Mouse (Mus musculus): ENCODE data around the gene Gcm1.

Gene Gcm1

DNA sequence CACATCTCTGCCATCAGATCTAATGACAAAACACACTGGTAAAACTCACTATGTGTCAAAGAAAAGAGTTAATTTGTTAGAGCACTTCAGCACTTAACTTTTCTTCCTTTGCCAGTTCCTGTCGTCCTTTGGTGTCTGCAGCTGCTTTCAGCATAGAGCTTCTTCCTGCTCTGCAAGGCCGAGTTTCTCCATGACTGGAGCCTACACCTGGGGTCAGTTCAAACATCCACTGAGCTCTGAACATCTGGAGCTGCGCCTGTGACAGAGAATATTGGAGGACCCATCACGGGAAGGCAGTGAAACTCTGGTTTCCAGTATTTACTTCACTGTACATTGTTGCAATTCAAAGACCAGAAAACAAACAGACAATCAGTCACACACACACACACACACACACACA, 49.7 kb downstream of the Gcm1 start:
- DNase-seq (ENCODE audit: low spot score): no peak

DNA sequence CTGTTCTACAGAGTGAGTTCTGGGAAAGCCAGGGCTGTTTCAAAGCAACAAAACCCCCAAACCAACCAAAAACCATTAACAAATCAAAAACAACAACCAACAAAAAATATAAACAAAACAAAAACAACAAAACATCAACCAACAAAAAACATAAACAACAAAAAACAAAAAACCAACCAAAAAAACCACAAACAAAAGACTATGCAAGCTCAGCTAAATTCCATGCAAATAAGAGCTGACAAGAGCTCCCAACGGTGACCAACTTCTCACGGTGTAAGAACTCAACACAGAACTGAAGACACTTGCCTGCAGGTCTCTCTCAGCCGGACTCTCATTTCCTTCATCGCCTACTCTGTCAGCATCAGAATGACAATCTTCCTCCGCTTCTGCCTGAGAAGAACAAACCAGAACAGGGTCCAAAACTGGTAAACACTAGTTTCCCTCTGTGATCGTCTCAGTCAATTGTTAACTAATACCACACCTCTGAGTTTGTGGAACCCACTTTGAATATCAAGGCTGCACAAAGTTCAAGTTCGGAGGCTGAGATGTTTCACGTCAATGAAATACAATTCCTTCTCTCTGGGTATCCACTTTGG, 52.3 kb downstream of the Gcm1 start:
- no peak for DNase-seq (ENCODE audit: low spot score)

DNA sequence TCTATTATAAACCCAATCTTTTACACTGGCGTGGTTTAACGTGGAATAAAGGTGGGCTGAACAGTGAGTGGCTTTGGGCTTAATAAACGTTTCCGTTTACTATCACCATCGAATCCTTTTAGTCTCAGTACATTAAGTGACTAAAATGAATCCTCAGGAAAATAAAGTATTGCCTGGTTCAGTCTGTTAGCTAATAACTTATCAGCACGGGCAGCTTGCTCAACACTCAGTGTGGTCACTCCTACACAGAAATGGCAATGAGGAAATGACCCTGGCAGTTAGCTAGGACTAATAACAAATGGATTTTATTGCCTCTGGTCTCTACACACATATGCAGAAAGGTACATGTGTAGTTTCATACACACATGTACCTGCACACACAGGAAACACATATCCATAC, 53.2 kb downstream of the Gcm1 start:
- no peak for DNase-seq (ENCODE audit: low spot score)

DNA sequence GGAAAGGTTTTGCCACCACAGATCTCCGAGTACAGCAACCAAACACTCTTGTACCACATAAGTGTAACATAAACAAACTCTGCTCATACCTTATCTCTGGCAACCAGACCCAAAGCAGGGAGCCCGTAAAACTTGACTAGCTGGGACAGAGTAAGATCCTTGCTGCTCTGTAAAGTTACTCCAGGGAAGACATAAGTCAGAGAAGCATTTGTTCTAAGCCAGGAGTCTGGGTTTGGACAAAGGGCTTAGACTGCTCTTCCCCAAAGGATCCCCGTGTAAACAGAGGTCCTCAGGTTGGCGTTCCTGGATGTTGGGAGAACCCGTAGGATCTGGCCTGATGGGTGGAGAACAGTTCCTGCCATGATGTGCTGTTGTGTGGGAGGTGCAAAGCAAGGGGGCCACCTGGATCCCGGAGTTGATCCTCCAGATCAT, 53.8 kb downstream of the Gcm1 start:
- no peak for DNase-seq (ENCODE audit: low spot score)

DNA sequence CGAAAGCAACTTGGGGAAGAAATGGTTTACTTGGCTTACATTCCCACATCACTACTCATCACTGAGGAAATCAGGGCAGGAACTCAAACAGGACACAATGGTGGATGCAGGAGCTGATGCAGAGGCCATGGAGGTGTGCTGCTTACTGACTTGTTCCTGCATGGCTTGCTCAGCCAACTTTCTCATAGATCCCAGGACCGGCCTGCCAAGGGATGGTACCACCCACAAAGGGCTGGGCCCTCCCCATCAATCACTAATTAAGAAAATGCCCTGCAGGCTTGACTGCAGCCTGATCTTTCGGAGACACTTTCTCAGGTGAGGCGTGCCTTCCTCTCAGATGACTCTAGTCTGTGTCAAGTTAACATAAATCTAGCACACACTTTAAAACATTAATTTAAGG, 55.1 kb downstream of the Gcm1 start:
- no peak for DNase-seq (ENCODE audit: low spot score)

DNA sequence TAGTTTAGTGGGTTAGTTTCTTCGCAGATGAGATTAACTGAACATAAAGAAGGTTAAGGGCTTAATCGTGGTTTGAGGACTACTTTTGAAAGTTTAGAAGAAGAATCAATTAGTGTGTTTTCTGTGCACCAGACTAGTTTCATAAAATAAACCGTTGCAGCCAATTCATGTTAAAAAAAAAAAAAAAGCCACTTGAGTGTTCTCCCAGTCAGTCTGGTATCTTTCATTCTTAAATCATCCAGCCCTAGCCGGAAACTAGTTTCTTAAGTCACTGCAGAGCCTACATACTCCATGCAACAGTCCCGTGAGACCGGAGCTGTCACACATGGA, 55.8 kb downstream of the Gcm1 start:
- no peak for DNase-seq (ENCODE audit: low spot score)

DNA sequence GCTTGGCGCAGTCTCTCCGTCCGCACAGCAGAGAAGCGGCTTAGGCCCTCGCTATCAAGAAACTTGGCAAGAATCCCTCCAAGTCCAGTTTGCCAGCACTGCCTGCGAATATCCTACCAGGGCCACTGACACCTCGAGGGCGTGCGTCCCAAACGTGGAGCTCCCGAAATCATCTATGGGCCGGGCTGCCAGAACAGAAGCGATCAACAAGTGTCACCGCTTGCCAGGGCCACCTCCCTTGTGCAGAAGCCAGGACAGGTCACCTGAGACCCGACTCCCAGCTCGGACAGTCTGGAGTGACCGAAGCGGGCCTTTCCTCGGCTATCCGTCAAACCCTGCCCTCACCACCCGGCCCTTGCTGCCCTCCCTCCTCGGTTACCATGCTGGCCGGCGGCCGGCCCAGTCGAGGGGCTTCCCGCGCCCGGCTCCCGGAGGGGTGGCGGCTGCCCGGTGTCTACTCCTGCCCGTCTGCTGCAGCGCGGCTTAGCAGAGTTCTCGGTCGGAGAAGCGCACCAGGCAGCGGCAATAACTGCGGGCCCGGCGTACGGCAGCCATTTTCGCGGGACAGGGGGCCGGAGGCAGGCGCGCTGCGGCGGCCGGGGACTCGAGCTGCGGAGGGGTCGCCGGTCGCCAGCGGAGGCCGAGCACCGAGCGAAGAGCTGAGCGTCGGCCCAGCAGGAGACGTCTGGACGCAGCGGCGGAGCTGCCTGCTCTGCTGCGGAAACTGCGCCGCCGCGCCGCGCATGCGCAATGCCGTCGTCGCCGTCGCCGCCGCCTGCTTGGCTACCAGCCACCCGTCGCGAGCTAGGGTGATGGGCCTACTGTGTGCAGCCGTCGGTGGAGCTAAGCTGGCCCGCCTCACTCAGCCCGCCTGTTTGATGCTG, 56.4 kb downstream of the Gcm1 start:
- DNase-seq (ENCODE audit: low spot score): peak; percentile 80

DNA sequence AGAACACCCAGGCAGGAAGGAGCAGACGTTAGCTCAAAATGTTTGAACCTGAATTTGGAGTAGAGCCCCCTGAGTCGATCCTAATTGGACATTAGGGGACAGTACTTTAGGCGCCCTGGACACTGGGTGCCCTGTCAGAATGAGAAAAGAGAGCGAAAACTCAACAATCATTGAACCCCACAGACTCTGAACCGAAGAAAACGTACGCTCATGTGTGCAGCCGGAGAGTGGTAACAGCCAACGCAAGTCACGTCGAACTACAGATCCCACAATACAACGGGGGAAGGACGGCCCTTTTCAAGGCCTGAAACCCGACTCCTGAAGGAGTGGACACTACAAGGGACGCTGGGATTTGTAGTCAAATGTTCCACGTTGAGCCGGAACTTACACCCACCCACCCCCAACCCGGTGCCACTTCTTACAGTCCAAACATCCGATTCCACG, 57.1 kb downstream of the Gcm1 start, which contains the start of the genes Fbxo9 and Ick:
Gene Fbxo9, minus strand, starts transcription at position 270 of the 444 bp plus-strand sequence.
Gene Ick, plus strand, starts transcription at position 397 of the 444 bp plus-strand sequence.
- peak; percentile 89 for DNase-seq (ENCODE audit: low spot score)

DNA sequence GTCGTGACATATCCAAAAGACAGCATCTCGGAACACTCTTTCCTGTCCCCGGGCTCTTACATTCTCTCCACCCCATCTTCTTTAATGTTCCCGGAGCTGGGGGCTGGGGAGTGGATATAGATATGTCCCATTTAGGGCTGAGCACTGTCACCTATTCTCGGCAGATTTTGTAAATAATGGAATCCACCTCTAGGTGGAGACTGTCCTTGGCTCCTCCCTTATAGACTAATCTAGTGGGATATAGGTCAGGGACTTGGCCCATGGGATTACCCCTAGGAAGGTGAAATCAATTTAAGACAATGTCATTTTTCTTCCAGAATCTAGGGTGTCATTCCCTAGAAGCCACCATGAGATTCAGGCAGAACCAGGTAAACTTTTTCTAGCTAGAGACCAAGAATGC, 57.9 kb downstream of the Gcm1 start:
- DNase-seq (ENCODE audit: low spot score): no peak

DNA sequence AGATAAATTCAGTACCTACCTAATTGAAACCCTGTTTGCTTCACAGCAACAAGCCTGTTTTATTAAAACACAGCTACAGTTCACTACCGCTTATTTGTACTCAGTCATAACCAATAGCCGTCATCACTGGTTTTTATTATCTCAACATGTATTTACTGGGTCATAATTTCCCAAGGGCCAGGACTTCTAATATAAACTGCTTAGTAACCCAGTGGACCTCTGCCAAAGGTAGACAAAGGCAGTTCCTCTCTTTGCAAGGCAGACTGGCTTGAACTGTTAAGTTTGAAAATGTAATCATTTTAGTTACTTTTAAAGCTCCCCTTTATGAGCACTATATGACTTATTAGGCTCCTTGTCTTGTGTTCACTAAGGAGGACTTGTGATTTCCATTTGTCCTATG, 59.7 kb downstream of the Gcm1 start:
- no peak for DNase-seq (ENCODE audit: low spot score)

DNA sequence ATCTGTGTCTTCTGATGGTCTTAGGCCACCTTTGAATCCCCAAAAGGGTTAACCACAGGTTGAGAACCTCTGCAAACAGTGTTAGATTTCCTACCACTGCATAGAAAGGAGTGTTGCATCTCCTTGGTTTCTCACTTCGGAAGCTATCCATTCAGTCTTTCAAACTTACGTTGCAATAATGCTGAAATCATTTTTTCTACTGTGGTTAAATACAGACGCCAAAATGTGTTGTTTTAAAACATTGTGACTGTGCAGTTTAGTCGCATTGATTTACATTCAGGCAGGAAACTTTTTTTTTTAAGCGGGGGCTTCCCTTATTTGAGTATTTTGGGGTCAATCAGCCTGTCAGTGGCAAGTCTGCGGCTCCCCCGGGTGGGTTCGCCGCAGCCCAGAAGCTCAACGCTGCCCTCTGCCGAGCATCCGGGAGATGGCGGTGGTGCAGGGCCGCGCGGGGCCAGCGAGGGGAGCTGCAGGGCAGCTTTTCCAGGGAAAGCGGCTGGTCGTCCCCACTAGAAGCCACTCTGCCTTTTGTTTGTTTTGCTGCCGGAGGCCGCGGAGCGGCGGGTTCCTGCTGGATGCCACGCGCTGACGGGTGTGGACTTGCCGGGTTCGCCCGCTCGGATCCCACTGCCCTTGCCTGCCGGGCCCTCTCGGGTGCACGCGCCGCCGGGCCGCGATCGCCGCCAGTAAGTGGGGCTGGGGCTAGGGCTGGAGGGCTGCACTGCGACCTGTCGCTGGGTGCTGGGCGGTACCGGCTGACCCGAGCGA, 61.2 kb downstream of the Gcm1 start:
- DNase-seq (ENCODE audit: low spot score): peak; percentile 92

DNA sequence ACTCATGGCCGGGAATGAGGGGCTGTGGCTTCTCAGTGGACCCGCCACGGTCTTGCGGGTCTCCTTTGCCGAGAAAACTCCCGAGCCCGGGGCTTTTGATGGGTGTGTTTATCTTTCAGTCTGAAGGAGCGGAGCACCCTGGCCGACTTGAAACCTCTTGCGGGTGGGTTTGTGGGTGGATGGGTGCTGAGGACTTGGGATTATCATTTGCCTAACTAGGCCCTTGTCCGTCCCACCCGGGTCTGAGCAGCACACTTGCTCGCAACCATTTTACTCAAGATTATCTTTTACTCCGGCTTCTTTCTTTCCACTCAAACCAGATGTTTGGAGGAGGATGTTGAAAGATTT, 61.8 kb downstream of the Gcm1 start:
- no peak for DNase-seq (ENCODE audit: low spot score)
